Mouse (Mus musculus) liver, embryonic 14.5 days (tissue): ENCODE results near the gene Tet1. TPM values are rescaled to one million over a fixed set of nuclear protein-coding genes. Genes with fewer than 3 reads are reported as not detected.

Experiments used
- ATAC-seq: fragments of 200-750 bp; cut with Nextera tagmentation; 2 replicates; pipeline ENCODE4 v1.8.0; 2017; ENCODE audit warnings: moderate number of reproducible peaks, mild to moderate bottlenecking, moderate library complexity; ENCODE audit not compliant: insufficient read depth
- DNase-seq, 3 experiments: peaks; one replicate each; pipeline ENCODE4 v3.0.0-alpha.2; 2012 to 2013; ENCODE audit warnings: low read depth in 3 of 3, low spot score in 3 of 3
- H3K27ac ChIP-seq: fragments of 300-500 bp; sonication (generic); 2 replicates; pipeline ENCODE4 v1.5.1; 2014; ENCODE audit warnings: moderate library complexity, mild to moderate bottlenecking, control low read depth, inconsistent platforms
- H3K27me3 ChIP-seq: fragments of 300-500 bp; sonication (generic); 2 replicates; pipeline ENCODE4 v1.6.1; 2014; ENCODE audit warnings: mild to moderate bottlenecking, low read length, moderate library complexity; ENCODE audit not compliant: control insufficient read depth, insufficient read depth
- H3K36me3 ChIP-seq: fragments of 300-500 bp; sonication (generic); replicated peaks from 2 replicates; pipeline ENCODE4 v1.6.1; 2014; ENCODE audit warnings: low read depth; ENCODE audit not compliant: control insufficient read depth, insufficient read depth
- H3K4me1 ChIP-seq, 2 experiments: fragments of 200-500 bp in 1 of 2; fragments of 300-500 bp in 1 of 2; sonication (generic) in 1 of 2; replicated peaks; 2 replicates each; pipeline ENCODE4 v1.6.1; 2012 to 2014; ENCODE audit warnings: antibody characterized with exemption in 1 of 2, inconsistent platforms in 1 of 2, low read length in 1 of 2; ENCODE audit not compliant: control insufficient read depth in 2 of 2, insufficient read depth in 2 of 2
- H3K4me2 ChIP-seq: fragments of 300-500 bp; sonication (generic); 2 replicates; pipeline ENCODE4 v1.6.1; 2014; ENCODE audit warnings: low read depth, mild to moderate bottlenecking, control low read depth, moderate library complexity
- H3K4me3 ChIP-seq, 2 experiments: fragments of 200-500 bp in 1 of 2; fragments of 300-500 bp in 1 of 2; sonication (generic) in 1 of 2; 2 replicates each; pipeline ENCODE4 v1.5.1; 2012 to 2014; ENCODE audit warnings: low read depth in 2 of 2, low read length in 2 of 2, mild to moderate bottlenecking in 2 of 2, control low read depth in 1 of 2, inconsistent platforms in 1 of 2, moderate library complexity in 1 of 2; ENCODE audit not compliant: insufficient read depth in 1 of 2
- H3K9ac ChIP-seq: fragments of 300-500 bp; sonication (generic); replicated peaks from 2 replicates; pipeline ENCODE4 v1.6.1; 2014; ENCODE audit warnings: mild to moderate bottlenecking, control low read depth, moderate library complexity
- H3K9me3 ChIP-seq: fragments of 300-500 bp; sonication (generic); 2 replicates; pipeline ENCODE4 v1.6.1; 2016; ENCODE audit warnings: low read length, mixed read lengths; ENCODE audit not compliant: control insufficient read depth
- CTCF ChIP-seq: IDR thresholded peaks from 2 replicates; pipeline ENCODE4 v1.5.1; 2016; ENCODE audit warnings: antibody characterized with exemption, low read depth, control low read depth
- EP300 ChIP-seq: IDR thresholded peaks from 2 replicates; pipeline ENCODE4 v1.6.1; 2016; ENCODE audit warnings: antibody characterized with exemption, low read depth
- WGBS: fragments of 180-500 bp; shearing (Covaris S2); extraction: QIAGEN DNeasy Blood & Tissue Kit; methylation state at CpG from one replicate; pipeline ENCODE4 v1.1.7; 2014; ENCODE audit not compliant: insufficient replicate concordance; 5-methylcytosine and 5-hydroxymethylcytosine counted together
- polyA plus RNA-seq, 2 experiments: library from polyadenylated mRNA; depleted of rRNA in 1 of 2; stranded (reverse) in 1 of 2; unstranded in 1 of 2; fragments of >200 nt; fragmentation: Nextera tagmentation in 1 of 2; extraction: Ambion mirVana in 1 of 2; gene quantifications; 2 replicates each; pipeline versions ENCODE4 v1.2.1 to v1.2.3; 2012 to 2014

Gene Tet1
- polyA plus RNA-seq, 2 experiments: 0.23 to 0.99 TPM

DNA sequence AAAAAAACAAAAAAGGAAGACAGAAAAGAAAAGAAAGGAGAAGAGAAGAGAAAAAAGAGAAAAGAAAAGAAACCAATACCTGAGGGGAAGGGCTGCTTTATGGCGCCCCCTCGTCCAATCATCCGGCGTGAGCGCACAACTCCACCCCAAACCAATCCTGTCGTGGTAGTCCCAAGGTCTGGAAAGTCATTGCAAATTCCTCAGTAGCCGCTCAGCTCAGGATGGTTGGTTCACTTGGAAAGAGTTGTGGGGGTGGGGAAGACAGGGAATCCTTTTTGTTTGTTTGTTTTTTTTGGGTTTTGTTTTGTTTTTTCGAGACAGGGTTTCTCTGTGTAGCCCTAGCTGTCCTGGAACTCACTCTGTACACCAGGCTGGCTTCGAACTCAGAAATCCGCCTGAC, 23.3 kb downstream of the Tet1 start:
- Histone ChIP-seq H3K4me3 (peak overlapping the region in 1 of 2 experiments; percentile 52; a peak in 1 of 4 replicates), H3K4me2 (peak overlapping the region; percentile 74), H3K36me3 (no peaks in the 10 kb centered on the region), H3K27me3 (peaks cover 24% of the 10 kb centered on the region), H3K9me3 (no peaks in the 10 kb centered on the region), H3K4me1 (0 out of 4 replicates have a peak, but pooled peaks cover 2 to 3% of the 10 kb centered on the region in 2 experiments), H3K9ac (no peak overlapping the region), H3K27ac (no peak overlapping the region)
- no peak for TF ChIP-seq CTCF
- WGBS: 16% methylated on average over 10 of the region's 10 CpGs
- no peak for ATAC-seq
- no peak for DNase-seq

DNA sequence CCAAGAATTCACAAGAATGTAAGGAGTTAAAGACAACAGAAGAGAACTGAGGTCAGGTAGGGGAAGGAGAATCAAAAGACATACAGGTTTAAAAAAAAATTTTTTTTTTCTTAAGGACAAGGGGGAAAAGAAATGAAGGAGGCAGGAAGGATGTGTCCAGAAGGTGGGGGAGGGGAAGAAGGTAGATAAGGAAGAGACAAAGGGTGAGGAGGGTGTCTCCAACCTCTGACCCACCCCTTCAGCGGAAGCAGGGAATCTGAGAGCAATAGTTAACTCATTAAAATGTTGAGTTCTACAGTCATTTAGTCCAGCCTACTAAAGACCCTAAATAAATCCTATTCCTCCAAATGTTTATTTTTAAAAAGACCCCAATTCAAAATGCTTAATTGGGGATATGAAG, 24.3 kb downstream of the Tet1 start:
- TF ChIP-seq EP300 (no peak), CTCF (no peak)
- Histone ChIP-seq H3K27me3 (peaks cover 24% of the 10 kb centered on the region), H3K27ac (no peak overlapping the region), H3K4me3 (no peak overlapping the region), H3K4me1 (0 out of 4 replicates have a peak, but pooled peaks cover 2 to 3% of the 10 kb centered on the region in 2 experiments), H3K9me3 (no peaks in the 10 kb centered on the region), H3K4me2 (no peak overlapping the region), H3K36me3 (no peaks in the 10 kb centered on the region), H3K9ac (no peak overlapping the region)
- WGBS: 30% methylated on average over 1 of the region's 1 CpGs
- DNase-seq (no peak), ATAC-seq (no peak)

DNA sequence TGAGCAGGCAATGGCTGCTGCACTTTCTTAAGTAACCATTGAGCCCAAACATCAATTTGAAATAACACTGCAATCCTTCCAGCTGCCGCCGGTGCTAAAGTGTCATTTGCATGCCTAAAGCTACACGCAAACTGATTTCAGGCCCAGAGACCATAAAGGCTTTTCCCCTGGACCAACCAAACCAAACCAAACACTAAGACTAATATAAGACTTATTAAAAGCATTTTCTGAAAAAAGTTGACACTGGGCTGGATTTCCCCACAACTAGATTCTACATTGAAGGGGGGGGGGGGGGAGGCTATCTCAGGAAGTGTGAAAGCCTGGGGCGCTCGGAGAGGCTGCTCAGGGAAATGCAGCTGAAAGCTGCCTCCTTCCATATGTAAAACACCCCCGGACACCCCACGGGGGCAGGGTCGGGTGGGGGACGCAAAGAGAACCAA, 24.8 kb downstream of the Tet1 start:
- H3K4me2 ChIP-seq: no peak overlapping the region
- H3K27me3 ChIP-seq: peaks cover 24% of the 10 kb centered on the region
- ATAC-seq (no peak), DNase-seq (no peak)
- no peak for TF ChIP-seq CTCF
- 32% methylated on average over 9 of the region's 9 CpGs for WGBS
- no peak overlapping the region for H3K27ac ChIP-seq
- no peak overlapping the region for H3K4me3 ChIP-seq
- H3K36me3 ChIP-seq: no peaks in the 10 kb centered on the region
- H3K9ac ChIP-seq: no peak overlapping the region
- no peaks in the 10 kb centered on the region for H3K9me3 ChIP-seq
- H3K4me1 ChIP-seq: 0 out of 4 replicates have a peak, but pooled peaks cover 2 to 3% of the 10 kb centered on the region in 2 experiments

DNA sequence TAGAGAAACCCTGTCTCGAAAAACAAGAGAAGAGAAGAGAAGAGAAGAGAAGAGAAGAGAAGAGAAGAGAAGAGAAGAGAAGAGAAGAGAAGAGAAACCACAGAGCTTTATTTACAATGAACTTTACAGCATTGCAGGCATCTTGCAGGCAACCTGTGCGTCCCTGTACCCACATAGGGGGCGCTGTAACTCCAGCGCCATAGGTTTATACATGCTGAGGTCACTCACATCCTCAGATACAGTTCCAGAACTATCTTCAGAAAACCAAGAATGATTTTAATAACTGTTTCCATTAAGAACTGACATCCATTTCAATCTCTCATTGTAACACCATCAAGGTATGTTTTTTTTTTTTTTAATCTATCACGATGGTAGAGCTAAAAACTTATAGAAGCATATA, 27.6 kb downstream of the Tet1 start:
- 0 out of 4 replicates have a peak, but pooled peaks cover 2 to 3% of the 10 kb centered on the region in 2 experiments for H3K4me1 ChIP-seq
- ATAC-seq (no peak), DNase-seq (no peak)
- H3K4me2 ChIP-seq: no peak overlapping the region
- no peak overlapping the region for H3K4me3 ChIP-seq
- TF ChIP-seq CTCF (peak; percentile 68), EP300 (no peak)
- no peaks in the 10 kb centered on the region for H3K36me3 ChIP-seq
- WGBS: 32% methylated on average over 5 of the region's 5 CpGs
- H3K9me3 ChIP-seq: no peaks in the 10 kb centered on the region
- H3K27me3 ChIP-seq: peaks cover 7% of the 10 kb centered on the region
- H3K9ac ChIP-seq: no peak overlapping the region
- no peak overlapping the region for H3K27ac ChIP-seq

DNA sequence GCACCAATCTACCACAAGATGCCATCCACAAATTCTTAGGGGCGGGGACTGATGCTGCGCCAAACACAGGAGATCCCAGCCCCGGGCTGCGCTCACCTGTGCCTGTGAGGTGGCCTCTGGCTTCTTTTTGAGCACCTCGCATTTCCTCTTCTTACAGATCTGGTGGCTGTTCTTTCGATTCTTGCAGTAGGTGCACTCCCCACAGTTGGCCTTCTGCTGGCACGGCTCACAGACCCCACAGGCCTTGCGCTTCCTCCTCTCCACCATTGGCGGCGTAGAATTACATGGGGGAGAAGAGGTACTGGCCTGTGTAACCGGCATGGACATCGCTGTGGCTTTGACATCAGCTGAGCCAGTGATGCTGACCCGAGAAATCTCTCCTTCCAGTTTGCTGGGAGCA, 30.7 kb downstream of the Tet1 start:
- DNase-seq (no peak), ATAC-seq (no peak)
- TF ChIP-seq EP300 (no peak), CTCF (no peak)
- Histone ChIP-seq H3K4me2 (no peak overlapping the region), H3K9ac (no peak overlapping the region), H3K27me3 (no peaks in the 10 kb centered on the region), H3K9me3 (no peaks in the 10 kb centered on the region), H3K27ac (no peak overlapping the region), H3K4me1 (no peaks in the 10 kb centered on the region), H3K4me3 (no peak overlapping the region), H3K36me3 (no peaks in the 10 kb centered on the region)
- WGBS: 73% methylated on average over 13 of the region's 13 CpGs
